Mouse (Mus musculus): Measurements from ENCODE around the gene Zfp658. TPM values are rescaled to one million over a fixed set of nuclear protein-coding genes. Genes with fewer than 3 reads are reported as not detected.

The Zfp658 gene
- total and polyA plus RNA-seq, 3 experiments: not detected

DNA sequence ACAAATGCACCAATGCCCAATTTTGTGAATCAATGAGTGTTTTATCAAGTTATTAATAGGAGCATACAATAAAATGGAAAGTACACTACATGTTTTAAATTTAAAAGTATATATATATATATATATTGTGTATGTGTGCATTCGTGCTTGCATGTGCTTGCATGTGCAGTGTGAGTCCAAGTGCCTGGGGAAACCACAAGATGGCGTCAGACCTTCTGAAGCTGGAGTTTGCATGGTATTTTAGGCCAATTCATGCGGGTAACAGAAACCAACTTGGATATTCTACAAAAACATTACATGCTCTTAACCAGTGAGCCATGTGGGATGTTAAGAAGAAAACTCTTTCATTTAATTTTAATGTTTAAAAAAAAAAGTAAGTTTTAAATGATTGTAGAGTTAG lies 36.7 kb upstream of the Zfp658 start:
- Histone ChIP-seq H3K4me1 (ENCODE audit: control insufficient read depth in 1 of 2, insufficient read depth in 2 of 2, low read length in 2 of 2) (no peaks in the 10 kb centered on the region), H3K79me2 (ENCODE audit: control insufficient read depth, insufficient read depth, low read length, poor library complexity) (no peaks in the 10 kb centered on the region), H3K9me3 (replicated peaks; ENCODE audit: insufficient read depth, low read length) (no peaks in the 10 kb centered on the region), H3K9ac (ENCODE audit: control insufficient read depth, low read depth, low read length, poor library complexity, severe bottlenecking) (no peak overlapping the region), H3K36me3 (ENCODE audit: control insufficient read depth in 1 of 2, insufficient read depth in 2 of 2, low read length in 2 of 2) (no peaks in the 10 kb centered on the region), H3K27ac (ENCODE audit: control insufficient read depth, low read depth, low read length) (no peak overlapping the region), H3K27me3 (ENCODE audit: control insufficient read depth in 1 of 2, insufficient read depth in 2 of 2, low read length in 2 of 2) (no peaks in the 10 kb centered on the region), H3K4me3 (ENCODE audit: control insufficient read depth in 1 of 2, insufficient read depth in 1 of 2, low read depth in 2 of 2, low read length in 2 of 2) (no peak overlapping the region)
- DNase-seq (ENCODE audit: low read depth, low spot score): peak; percentile 3
- TF ChIP-seq TAL1 (IDR thresholded peaks at IDR 0.05; ENCODE audit: low read length) (no peak), POLR2AphosphoS2 (IDR thresholded peaks at IDR 0.05; ENCODE audit: low read length) (no peak), MEF2A (IDR thresholded peaks at IDR 0.05; ENCODE audit: extremely low read depth, insufficient replicate concordance, low read depth, low read length, poor library complexity, severe bottlenecking) (no peak), UBTF (IDR thresholded peaks at IDR 0.05; ENCODE audit: borderline replicate concordance, insufficient read depth, low read depth, low read length) (no peak), SIN3A (IDR thresholded peaks at IDR 0.05; ENCODE audit: low read length) (no peak), MAX (IDR thresholded peaks at IDR 0.05; ENCODE audit: low read length) (no peak), MAFK (IDR thresholded peaks at IDR 0.05; ENCODE audit: borderline replicate concordance, low read depth, low read length) (no peak), EP300 (IDR thresholded peaks at IDR 0.05; ENCODE audit: low read depth in 1 of 2, low read length in 2 of 2) (no peak), ZC3H11A (IDR thresholded peaks at IDR 0.05; ENCODE audit: low read depth, low read length) (no peak)

DNA sequence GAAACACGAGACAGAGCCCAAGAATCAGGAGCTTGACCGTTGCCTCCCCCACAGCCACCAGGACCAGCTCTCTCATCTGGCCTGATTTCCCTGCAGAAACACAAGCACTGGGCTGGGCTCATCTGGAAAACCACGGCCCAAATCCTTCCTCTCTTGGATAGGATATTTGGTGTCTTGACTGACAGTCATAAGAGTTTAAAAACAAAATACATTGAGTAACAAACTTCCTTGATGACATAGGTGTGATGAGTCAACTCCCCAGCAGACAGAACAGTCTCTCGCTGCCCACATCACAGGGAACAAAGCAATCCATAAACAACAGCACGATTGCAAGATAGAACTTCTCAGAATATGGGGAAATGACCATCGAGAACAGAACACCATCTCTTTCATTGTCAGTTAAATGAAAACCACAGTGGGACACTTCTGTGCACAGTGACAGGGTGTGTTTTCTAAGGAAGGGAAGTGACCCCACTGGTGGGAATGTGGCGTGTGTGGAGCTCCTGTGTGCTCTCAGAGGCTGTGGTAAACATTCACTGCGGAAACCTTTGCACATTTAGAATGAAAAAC lies 31.8 kb upstream of the Zfp658 start:
- Histone ChIP-seq H3K9ac (ENCODE audit: control insufficient read depth, low read depth, low read length, poor library complexity, severe bottlenecking) (no peak overlapping the region), H3K79me2 (ENCODE audit: control insufficient read depth, insufficient read depth, low read length, poor library complexity) (no peaks in the 10 kb centered on the region), H3K27me3 (ENCODE audit: control insufficient read depth in 1 of 2, insufficient read depth in 2 of 2, low read length in 2 of 2) (no peaks in the 10 kb centered on the region), H3K4me1 (ENCODE audit: control insufficient read depth in 1 of 2, insufficient read depth in 2 of 2, low read length in 2 of 2) (no peaks in the 10 kb centered on the region), H3K36me3 (ENCODE audit: control insufficient read depth in 1 of 2, insufficient read depth in 2 of 2, low read length in 2 of 2) (no peaks in the 10 kb centered on the region), H3K9me3 (replicated peaks; ENCODE audit: insufficient read depth, low read length) (no peaks in the 10 kb centered on the region), H3K4me3 (ENCODE audit: control insufficient read depth in 1 of 2, insufficient read depth in 1 of 2, low read depth in 2 of 2, low read length in 2 of 2) (no peak overlapping the region), H3K27ac (ENCODE audit: control insufficient read depth, low read depth, low read length) (no peak overlapping the region)
- no peak for TF ChIP-seq POLR2AphosphoS5 (IDR thresholded peaks at IDR 0.05; ENCODE audit: borderline replicate concordance, low read depth, low read length)
- DNase-seq (ENCODE audit: low read depth, low spot score): no peak

DNA sequence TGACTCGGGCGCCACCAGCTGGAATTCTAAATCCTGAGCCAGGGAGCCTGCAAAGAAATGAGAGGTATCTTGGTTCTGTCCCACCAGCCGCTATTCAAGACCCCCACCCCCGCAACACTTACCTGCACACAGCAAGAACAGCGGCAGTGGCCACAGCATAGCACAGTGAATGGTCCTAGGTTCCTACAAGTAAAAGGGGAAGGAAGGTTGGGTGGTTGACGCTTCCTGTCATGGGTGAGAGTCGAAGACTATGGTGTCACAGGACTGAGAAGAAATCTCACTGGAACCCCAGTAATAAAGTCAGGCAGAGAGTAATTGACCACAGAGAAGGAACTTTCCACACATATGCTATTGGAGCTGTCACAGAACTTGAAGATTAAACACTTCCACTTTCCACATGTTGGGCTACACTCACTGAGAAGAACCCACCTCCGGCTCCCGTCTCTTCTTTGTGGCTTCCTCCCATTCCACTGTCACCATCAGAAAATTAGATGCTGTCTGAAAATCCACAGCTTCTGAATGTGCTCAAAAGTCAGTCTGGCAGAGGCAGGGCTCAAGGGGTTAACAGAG lies 29.0 kb upstream of the Zfp658 start:
- Histone ChIP-seq H3K36me3 (ENCODE audit: control insufficient read depth in 1 of 2, insufficient read depth in 2 of 2, low read length in 2 of 2) (no peaks in the 10 kb centered on the region), H3K9ac (ENCODE audit: control insufficient read depth, low read depth, low read length, poor library complexity, severe bottlenecking) (no peak overlapping the region), H3K4me3 (ENCODE audit: control insufficient read depth in 1 of 2, insufficient read depth in 1 of 2, low read depth in 2 of 2, low read length in 2 of 2) (no peak overlapping the region), H3K4me1 (ENCODE audit: control insufficient read depth in 1 of 2, insufficient read depth in 2 of 2, low read length in 2 of 2) (no peaks in the 10 kb centered on the region), H3K27ac (ENCODE audit: control insufficient read depth, low read depth, low read length) (no peak overlapping the region), H3K79me2 (ENCODE audit: control insufficient read depth, insufficient read depth, low read length, poor library complexity) (no peaks in the 10 kb centered on the region), H3K9me3 (replicated peaks; ENCODE audit: insufficient read depth, low read length) (no peaks in the 10 kb centered on the region), H3K27me3 (ENCODE audit: control insufficient read depth in 1 of 2, insufficient read depth in 2 of 2, low read length in 2 of 2) (no peaks in the 10 kb centered on the region)
- TF ChIP-seq GATA1 (IDR thresholded peaks at IDR 0.05; ENCODE audit: low read depth, low read length): no peak
- TF ChIP-seq MAZ (IDR thresholded peaks at IDR 0.05; ENCODE audit: low read depth, low read length): no peak
- no peak for TF ChIP-seq BHLHE40 (IDR thresholded peaks at IDR 0.05; ENCODE audit: borderline replicate concordance, low read depth, low read length)
- no peak for TF ChIP-seq NELFE (IDR thresholded peaks at IDR 0.05; ENCODE audit: low read depth, low read length)
- no peak for TF ChIP-seq ZC3H11A (IDR thresholded peaks at IDR 0.05; ENCODE audit: low read depth, low read length)
- no peak for TF ChIP-seq MYC (IDR thresholded peaks at IDR 0.05; ENCODE audit: low read depth, low read length)
- TF ChIP-seq SMC3 (IDR thresholded peaks at IDR 0.05; ENCODE audit: low read depth, low read length): no peak
- no peak for TF ChIP-seq EP300 (IDR thresholded peaks at IDR 0.05; ENCODE audit: low read depth in 1 of 2, low read length in 2 of 2)
- no peak for TF ChIP-seq E2F4 (IDR thresholded peaks at IDR 0.05; ENCODE audit: borderline replicate concordance, low read depth, low read length)
- no peak for TF ChIP-seq CHD2 (IDR thresholded peaks at IDR 0.05; ENCODE audit: low read length)
- no peak for TF ChIP-seq ZMIZ1 (IDR thresholded peaks at IDR 0.05; ENCODE audit: low read depth, low read length)
- no peak for TF ChIP-seq HCFC1 (IDR thresholded peaks at IDR 0.05; ENCODE audit: low read depth, low read length)
- TF ChIP-seq MAFK (IDR thresholded peaks at IDR 0.05; ENCODE audit: borderline replicate concordance, low read depth, low read length): no peak
- no peak for TF ChIP-seq UBTF (IDR thresholded peaks at IDR 0.05; ENCODE audit: borderline replicate concordance, insufficient read depth, low read depth, low read length)
- TF ChIP-seq NRF1 (IDR thresholded peaks at IDR 0.05; ENCODE audit: insufficient read depth, low read depth, low read length, poor library complexity, severe bottlenecking): no peak
- no peak for TF ChIP-seq RAD21 (IDR thresholded peaks at IDR 0.05; ENCODE audit: low read depth, low read length)
- TF ChIP-seq USF2 (IDR thresholded peaks at IDR 0.05; ENCODE audit: borderline replicate concordance in 1 of 2, insufficient read depth in 1 of 2, low read depth in 1 of 2, low read length in 2 of 2): no peak
- no peak for DNase-seq (ENCODE audit: low read depth, low spot score)
